Mouse (Mus musculus) liver, embryonic 12.5 days (tissue): ENCODE results near the gene Ly6g5c. TPM values are rescaled to one million over a fixed set of nuclear protein-coding genes. Genes with fewer than 3 reads are reported as not detected.

Experiments used
- ATAC-seq: fragments of 200-750 bp; cut with Nextera tagmentation; 2 replicates; pipeline ENCODE4 v1.8.0; 2017; ENCODE audit warnings: moderate number of reproducible peaks, mild to moderate bottlenecking, moderate library complexity
- H3K27ac ChIP-seq: fragments of 300-500 bp; sonication (generic); 2 replicates; pipeline ENCODE4 v1.5.1; 2016; ENCODE audit warnings: mild to moderate bottlenecking
- H3K27me3 ChIP-seq: fragments of 300-500 bp; sonication (generic); replicated peaks from 2 replicates; pipeline ENCODE4 v1.6.1; 2016; ENCODE audit warnings: mild to moderate bottlenecking, moderate library complexity
- H3K36me3 ChIP-seq: fragments of 300-500 bp; sonication (generic); 2 replicates; pipeline ENCODE4 v1.6.1; 2016; ENCODE audit warnings: mild to moderate bottlenecking, moderate library complexity
- H3K4me1 ChIP-seq: fragments of 300-500 bp; sonication (generic); 2 replicates; pipeline ENCODE4 v1.6.1; 2016
- H3K4me2 ChIP-seq: fragments of 300-500 bp; sonication (generic); 2 replicates; pipeline ENCODE4 v1.6.1; 2016; ENCODE audit warnings: mild to moderate bottlenecking, moderate library complexity
- H3K4me3 ChIP-seq: fragments of 300-500 bp; sonication (generic); 2 replicates; pipeline ENCODE4 v1.5.1; 2016; ENCODE audit warnings: mild to moderate bottlenecking, moderate library complexity
- H3K9ac ChIP-seq: fragments of 300-500 bp; sonication (generic); 2 replicates; pipeline ENCODE4 v1.6.1; 2016; ENCODE audit warnings: mild to moderate bottlenecking, moderate library complexity
- H3K9me3 ChIP-seq: fragments of 300-500 bp; sonication (generic); replicated peaks from 2 replicates; pipeline ENCODE4 v1.6.1; 2016; ENCODE audit warnings: mild to moderate bottlenecking, moderate library complexity
- WGBS: fragments of 180-500 bp; shearing (Covaris S2); methylation state at CpG from one replicate; pipeline ENCODE4 v1.1.7; 2016; ENCODE audit not compliant: insufficient replicate concordance; 5-methylcytosine and 5-hydroxymethylcytosine counted together
- polyA plus RNA-seq: library from polyadenylated mRNA; unstranded; fragments of >200 nt; fragmentation: Nextera tagmentation; extraction: Ambion mirVana; gene quantifications from 2 replicates; pipeline ENCODE4 v1.2.1, GENCODE M21; 2016

The Ly6g5c gene
- polyA plus RNA-seq, 1 experiment from 2014 or later, result not detected

- H3K4me3 ChIP-seq, result no peak overlapping the region
- no peaks in the 10 kb centered on the region for H3K27me3 ChIP-seq
- H3K36me3 ChIP-seq, result peaks cover 33% of the 10 kb centered on the region
- H3K4me2 ChIP-seq, result no peak overlapping the region
- ATAC-seq, result no peak
- 65% methylated on average over 3 of the region's 3 CpGs for WGBS
- H3K9ac ChIP-seq, result no peak overlapping the region
- peaks cover 43% of the 10 kb centered on the region for H3K4me1 ChIP-seq
- H3K9me3 ChIP-seq, result no peaks in the 10 kb centered on the region
- peak overlapping the region; percentile 74 for H3K27ac ChIP-seq
These were observed 24.1 kb downstream of the Ly6g5c start for GRCm38 (mm10) chr17:35132174-35132560.

DNA sequence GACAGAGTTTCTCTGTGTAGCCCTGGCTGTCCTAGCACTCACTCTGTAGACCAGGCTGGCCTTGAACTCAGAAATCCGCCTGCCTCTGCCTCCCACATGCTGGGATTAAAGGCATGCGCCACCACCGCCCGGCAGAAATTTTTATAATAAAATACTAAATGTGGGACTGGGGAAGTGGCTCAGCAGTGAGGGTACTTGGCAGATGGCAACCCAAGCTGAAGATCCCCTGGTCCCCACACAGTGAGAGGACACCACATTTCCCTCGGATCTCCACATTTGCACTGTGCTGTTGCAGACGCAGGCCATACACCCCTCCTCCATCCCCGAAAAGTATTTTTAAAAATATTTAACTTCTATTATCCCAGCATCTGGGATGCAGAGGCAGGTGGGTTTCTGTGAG is 25.4 kb downstream of the Ly6g5c start:
- ATAC-seq, result no peak
- no peaks in the 10 kb centered on the region for H3K9me3 ChIP-seq
- peaks cover 37% of the 10 kb centered on the region for H3K4me1 ChIP-seq
- WGBS, result 92% methylated on average over 7 of the region's 7 CpGs
- H3K4me3 ChIP-seq, result no peak overlapping the region
- no peaks in the 10 kb centered on the region for H3K27me3 ChIP-seq
- H3K4me2 ChIP-seq, result peak overlapping the region; percentile 77; the same call in 1 of the 2 replicates
- no peak overlapping the region for H3K27ac ChIP-seq
- H3K36me3 ChIP-seq, result peaks cover 35% of the 10 kb centered on the region
- H3K9ac ChIP-seq, result no peak overlapping the region

DNA sequence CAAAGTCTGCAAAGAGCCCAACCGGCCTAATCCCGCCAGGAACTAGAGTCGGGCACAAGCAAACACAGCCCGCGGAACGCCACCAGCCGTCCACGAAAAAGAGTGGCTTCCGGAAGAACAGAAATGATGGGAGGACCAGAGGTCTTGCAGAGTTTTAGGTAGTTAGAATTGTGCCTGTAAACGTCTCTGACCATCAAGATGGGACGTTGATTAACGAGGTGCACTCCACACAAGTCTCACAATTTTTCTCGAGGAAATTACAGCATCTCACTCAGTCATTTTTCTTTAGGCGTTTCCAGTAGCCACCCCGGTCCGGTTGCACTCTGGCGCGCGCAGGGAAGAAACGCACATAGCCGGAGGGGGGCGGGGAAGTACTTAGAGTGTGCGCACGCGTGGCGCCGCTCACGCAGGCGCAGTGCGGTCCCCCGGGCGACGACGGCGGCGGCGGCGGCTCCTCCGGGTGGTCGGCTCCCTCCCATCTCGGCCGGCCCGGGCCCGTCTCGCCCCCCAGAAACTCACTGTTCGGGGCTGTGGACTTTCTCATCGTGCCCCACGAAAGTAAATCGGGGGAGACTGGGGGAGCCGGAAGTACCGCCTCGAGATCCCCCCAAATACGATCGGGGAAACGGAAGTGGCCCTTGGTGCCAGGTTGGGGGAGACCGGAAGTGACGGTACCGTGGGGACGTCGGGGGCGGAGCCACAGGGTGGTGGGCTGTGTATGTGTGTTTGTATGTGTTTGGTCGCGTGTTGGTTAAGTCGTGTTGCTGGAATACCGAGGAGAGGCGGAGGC is 26.9 kb downstream of the Ly6g5c start, which contains the start of gene Bag6:
Gene Bag6, plus strand, starts transcription at position 378 of the 790 bp plus-strand sequence.
- under 1% methylated on average over 63 of the region's 66 CpGs for WGBS
- peak within 1 kb of the TSS; percentile 81 for H3K9ac ChIP-seq
- peaks cover 36% of the 10 kb centered on the region for H3K36me3 ChIP-seq
- H3K27ac ChIP-seq, result peak within 1 kb of the TSS; percentile 90
- H3K4me2 ChIP-seq, result peak within 1 kb of the TSS; percentile 77
- peak; percentile 90 for ATAC-seq
- no peaks in the 10 kb centered on the region for H3K27me3 ChIP-seq
- H3K4me3 ChIP-seq, result peak within 1 kb of the TSS; percentile 86
- no peaks in the 10 kb centered on the region for H3K9me3 ChIP-seq
- peaks cover 30% of the 10 kb centered on the region for H3K4me1 ChIP-seq

DNA sequence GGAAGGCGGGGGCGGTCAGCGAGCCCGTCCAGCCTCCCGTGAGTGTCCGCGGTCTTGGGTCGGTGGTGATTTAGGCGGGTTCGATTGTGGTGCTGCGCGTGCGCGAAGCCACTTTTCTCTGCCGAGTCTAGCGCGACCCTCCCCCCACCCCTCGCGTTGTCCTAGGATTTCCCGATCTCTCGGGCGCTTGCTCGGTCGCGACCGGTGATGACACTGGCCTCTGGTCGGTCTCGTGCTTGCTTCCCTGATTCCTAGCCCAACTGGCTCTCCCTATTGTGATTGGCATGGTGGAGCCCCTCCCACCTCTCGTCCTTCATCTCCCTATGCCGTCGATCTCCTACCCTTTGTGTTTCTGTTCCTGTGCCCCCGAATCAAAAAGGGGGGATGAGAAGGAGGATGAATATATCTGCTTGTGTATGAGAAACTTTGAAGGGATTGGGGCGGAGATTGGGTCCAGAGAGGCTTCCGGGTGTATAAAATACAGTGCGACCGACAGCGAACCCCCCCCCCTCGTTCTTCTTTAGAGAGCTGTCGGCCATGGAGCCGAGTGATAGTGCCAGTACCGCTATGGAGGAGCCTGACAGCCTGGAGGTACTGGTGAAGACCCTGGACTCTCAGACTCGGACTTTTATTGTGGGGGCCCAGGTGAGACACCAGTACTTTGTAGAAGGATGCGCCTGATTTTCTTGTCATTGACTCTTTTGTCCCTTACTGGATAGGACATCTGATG is 27.7 kb downstream of the Ly6g5c start:
- WGBS, result 1% methylated on average over 40 of the region's 43 CpGs
- H3K27ac ChIP-seq, result peak overlapping the region; percentile 90
- H3K36me3 ChIP-seq, result peaks cover 38% of the 10 kb centered on the region
- H3K4me1 ChIP-seq, result peaks cover 27% of the 10 kb centered on the region
- peak overlapping the region; percentile 77 for H3K4me2 ChIP-seq
- H3K4me3 ChIP-seq, result peak overlapping the region; percentile 86
- peak overlapping the region; percentile 81 for H3K9ac ChIP-seq
- H3K9me3 ChIP-seq, result no peaks in the 10 kb centered on the region
- ATAC-seq, result peak; percentile 52
- no peaks in the 10 kb centered on the region for H3K27me3 ChIP-seq

DNA sequence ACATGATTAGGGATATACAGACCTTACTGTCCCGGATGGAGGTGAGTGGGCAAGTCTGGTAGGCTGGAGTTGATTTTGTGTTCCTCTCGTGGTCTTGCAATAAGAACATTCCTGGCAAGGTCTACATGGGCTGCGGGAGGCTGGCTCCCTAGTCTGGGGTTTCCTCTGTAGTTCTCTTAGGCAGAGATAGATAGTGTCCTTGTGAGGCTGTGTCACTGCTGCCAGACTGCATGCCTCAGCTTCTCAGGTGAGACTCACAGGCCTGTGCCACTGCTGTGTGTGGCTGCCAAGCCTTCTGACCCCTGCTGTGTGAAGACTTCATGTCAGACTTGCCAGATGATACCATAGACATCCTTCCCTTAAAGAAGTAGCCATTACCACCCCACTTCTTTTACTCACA is 31.2 kb downstream of the Ly6g5c start:
- Histone ChIP-seq H3K4me3 (no peak overlapping the region), H3K9ac (no peak overlapping the region), H3K36me3 (peaks cover 69% of the 10 kb centered on the region), H3K9me3 (no peaks in the 10 kb centered on the region), H3K27ac (no peak overlapping the region), H3K27me3 (no peaks in the 10 kb centered on the region), H3K4me2 (no peak overlapping the region), H3K4me1 (peaks cover 20% of the 10 kb centered on the region)
- WGBS, result 87% methylated on average over 3 of the region's 3 CpGs
- ATAC-seq, result no peak

DNA sequence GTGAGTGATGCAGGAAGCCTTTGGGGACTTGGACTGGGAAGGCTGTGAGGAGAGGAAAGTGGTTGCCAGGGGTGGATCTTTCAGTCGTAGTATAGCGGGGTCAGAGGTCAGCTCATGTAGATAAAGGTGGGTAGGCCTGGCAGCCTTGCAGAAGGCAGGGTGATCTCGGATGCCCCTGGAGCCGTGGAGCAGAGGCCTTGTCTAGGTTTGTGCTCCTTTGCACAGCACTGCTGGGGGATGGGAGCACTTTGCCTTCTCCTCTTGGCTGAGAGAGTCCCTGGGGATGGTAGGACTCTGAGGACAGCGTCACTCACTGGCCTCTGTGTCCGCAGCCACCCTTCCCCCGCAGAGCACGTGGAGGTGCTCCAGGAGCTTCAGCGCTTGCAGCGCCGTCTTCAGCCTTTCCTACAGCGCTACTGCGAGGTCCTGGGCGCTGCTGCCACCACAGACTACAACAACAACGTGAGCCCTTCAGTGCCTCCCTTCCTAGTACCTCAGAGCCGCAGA is 32.5 kb downstream of the Ly6g5c start:
- Histone ChIP-seq H3K36me3 (peaks cover 82% of the 10 kb centered on the region), H3K4me2 (no peak overlapping the region), H3K4me1 (peaks cover 17% of the 10 kb centered on the region), H3K27me3 (no peaks in the 10 kb centered on the region), H3K4me3 (no peak overlapping the region), H3K9me3 (no peaks in the 10 kb centered on the region), H3K9ac (no peak overlapping the region), H3K27ac (no peak overlapping the region)
- 79% methylated on average over 16 of the region's 16 CpGs for WGBS
- ATAC-seq, result no peak

DNA sequence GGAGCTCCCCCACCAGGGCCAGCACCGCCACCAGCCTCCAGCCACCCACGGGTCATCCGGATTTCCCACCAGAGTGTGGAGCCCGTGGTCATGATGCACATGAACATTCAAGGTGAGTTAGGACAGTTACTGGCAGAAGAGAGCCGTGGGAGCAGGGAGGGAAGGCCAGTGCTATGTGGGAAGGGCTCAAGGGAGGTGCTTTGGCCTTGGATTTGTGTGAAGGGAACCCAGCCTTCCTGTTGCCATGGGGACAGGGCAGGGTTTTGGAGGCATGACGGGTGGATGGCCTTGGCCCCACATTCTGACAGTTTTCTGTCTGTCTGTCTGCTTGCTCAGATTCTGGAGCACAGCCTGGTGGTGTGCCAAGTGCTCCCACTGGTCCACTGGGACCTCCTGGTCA is 33.9 kb downstream of the Ly6g5c start:
- H3K9ac ChIP-seq, result no peak overlapping the region
- H3K4me1 ChIP-seq, result peaks cover 7% of the 10 kb centered on the region
- H3K36me3 ChIP-seq, result peaks cover 96% of the 10 kb centered on the region
- WGBS, result 86% methylated on average over 6 of the region's 6 CpGs
- no peak overlapping the region for H3K4me3 ChIP-seq
- H3K27ac ChIP-seq, result no peak overlapping the region
- no peak overlapping the region for H3K4me2 ChIP-seq
- H3K9me3 ChIP-seq, result no peaks in the 10 kb centered on the region
- no peaks in the 10 kb centered on the region for H3K27me3 ChIP-seq
- ATAC-seq, result no peak

- Histone ChIP-seq H3K9ac (no peak overlapping the region), H3K36me3 (peaks cover 99% of the 10 kb centered on the region), H3K9me3 (no peaks in the 10 kb centered on the region), H3K27me3 (no peaks in the 10 kb centered on the region), H3K4me2 (no peak overlapping the region), H3K27ac (peak overlapping the region; percentile 1; the same call in 1 of the 2 replicates), H3K4me1 (peaks cover 4% of the 10 kb centered on the region; the same call in 1 of the 2 replicates), H3K4me3 (no peak overlapping the region)
- ATAC-seq, result no peak
- 87% methylated on average over 5 of the region's 5 CpGs for WGBS
These were observed 38.1 kb downstream of the Ly6g5c start for GRCm38 (mm10) chr17:35146139-35146538.

DNA sequence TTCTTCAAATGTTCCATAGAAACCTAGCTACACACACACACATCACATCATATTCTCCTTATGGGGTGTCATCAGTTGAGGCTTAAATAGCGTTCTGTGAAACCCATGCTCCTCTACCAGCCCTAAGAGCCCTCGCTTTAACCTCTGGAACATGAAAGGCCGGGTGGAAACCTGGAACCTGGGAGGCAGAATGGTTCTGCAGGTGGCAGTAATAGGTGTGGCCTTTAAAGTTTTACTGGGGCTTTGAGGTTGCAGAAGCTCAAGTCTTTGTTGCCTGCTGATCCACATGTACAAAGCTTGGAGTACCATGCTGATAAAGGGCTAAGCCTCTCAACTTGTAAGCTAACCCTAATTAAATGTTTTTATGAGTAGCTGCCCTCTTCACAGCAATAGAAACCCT is 39.3 kb downstream of the Ly6g5c start:
- 0 out of 2 replicates have a peak overlapping the region, but pooled peaks have one; percentile 13 for H3K27ac ChIP-seq
- peaks cover 99% of the 10 kb centered on the region for H3K36me3 ChIP-seq
- H3K4me2 ChIP-seq, result no peak overlapping the region
- H3K4me3 ChIP-seq, result no peak overlapping the region
- no peak for ATAC-seq
- H3K9me3 ChIP-seq, result no peaks in the 10 kb centered on the region
- no peaks in the 10 kb centered on the region for H3K27me3 ChIP-seq
- 65% methylated on average over 3 of the region's 3 CpGs for WGBS
- H3K4me1 ChIP-seq, result peaks cover 9% of the 10 kb centered on the region; the same call in 1 of the 2 replicates
- H3K9ac ChIP-seq, result no peak overlapping the region

DNA sequence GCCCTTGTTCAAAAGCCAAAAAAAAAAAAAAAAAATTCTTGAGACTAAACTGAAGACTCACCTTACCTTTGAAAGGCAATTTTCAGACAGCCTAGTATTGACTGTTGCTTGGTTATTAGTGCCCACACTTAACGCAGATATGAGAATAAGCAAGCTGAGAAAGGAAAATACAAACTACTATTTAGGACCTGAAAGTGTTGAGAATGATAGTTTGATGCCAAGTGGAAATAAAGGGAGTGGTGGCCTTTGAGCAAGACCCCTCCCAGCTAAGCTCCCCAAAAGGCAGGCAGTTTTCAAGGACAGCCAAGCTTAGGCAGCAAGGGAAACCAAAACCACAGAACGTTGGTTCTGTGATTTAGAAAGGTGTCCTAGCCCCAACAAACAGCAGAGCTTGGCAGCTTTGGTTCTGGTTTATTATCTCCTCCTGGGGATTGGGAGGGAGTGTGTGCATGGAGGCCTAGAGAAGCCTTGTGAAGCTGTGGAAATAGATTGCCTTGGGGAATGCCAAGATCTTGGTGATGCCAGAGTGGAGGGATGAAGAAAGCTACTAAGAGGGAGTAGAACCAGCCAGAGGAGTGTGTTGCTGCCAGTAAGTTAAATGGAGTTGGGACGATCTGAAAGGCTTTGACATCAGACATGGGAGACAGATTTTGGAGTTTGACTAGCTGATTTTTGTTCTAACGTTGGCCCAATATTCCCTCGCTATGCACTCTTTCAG is 40.0 kb downstream of the Ly6g5c start:
- no peak overlapping the region for H3K4me3 ChIP-seq
- no peak for ATAC-seq
- no peak overlapping the region for H3K9ac ChIP-seq
- peaks cover 99% of the 10 kb centered on the region for H3K36me3 ChIP-seq
- H3K27ac ChIP-seq, result 0 out of 2 replicates have a peak overlapping the region, but pooled peaks have one; percentile 7
- no peaks in the 10 kb centered on the region for H3K27me3 ChIP-seq
- WGBS, result 63% methylated on average over 5 of the region's 5 CpGs
- H3K4me2 ChIP-seq, result no peak overlapping the region
- H3K9me3 ChIP-seq, result no peaks in the 10 kb centered on the region
- H3K4me1 ChIP-seq, result peaks cover 9% of the 10 kb centered on the region; the same call in 1 of the 2 replicates

DNA sequence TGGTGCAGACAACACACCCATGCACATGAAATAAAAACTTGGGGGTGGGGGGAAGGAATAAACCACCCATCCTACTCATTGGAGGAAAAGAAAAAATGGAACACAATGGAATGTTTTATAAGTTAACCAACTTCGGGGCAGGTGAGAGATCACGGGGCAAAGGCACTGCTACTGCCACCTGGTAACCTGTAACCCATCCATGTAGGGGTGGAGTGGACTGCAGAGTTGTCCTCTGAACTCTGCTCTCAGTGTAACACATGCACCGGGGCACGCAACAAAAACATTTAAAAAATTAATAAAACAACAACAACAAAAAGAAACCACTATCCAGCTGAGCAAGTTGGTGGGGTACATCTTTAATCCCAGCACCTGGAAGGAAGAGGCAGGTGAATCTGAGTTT is 44.0 kb downstream of the Ly6g5c start:
- H3K9me3 ChIP-seq, result no peaks in the 10 kb centered on the region
- peaks cover 9% of the 10 kb centered on the region; the same call in 1 of the 2 replicates for H3K4me1 ChIP-seq
- no peaks in the 10 kb centered on the region for H3K27me3 ChIP-seq
- no peak overlapping the region for H3K4me2 ChIP-seq
- no peak overlapping the region for H3K27ac ChIP-seq
- WGBS, result 90% methylated on average over 4 of the region's 4 CpGs
- no peak overlapping the region for H3K4me3 ChIP-seq
- ATAC-seq, result no peak
- peaks cover 99% of the 10 kb centered on the region for H3K36me3 ChIP-seq
- no peak overlapping the region for H3K9ac ChIP-seq
